Mouse (Mus musculus): ENCODE results near the gene Agbl3. TPM values are rescaled to one million over a fixed set of nuclear protein-coding genes. Genes with fewer than 3 reads are reported as not detected.

Agbl3 gene
- polyA plus RNA-seq, 1 experiment from 2014 or later, result 12.7 TPM

DNA sequence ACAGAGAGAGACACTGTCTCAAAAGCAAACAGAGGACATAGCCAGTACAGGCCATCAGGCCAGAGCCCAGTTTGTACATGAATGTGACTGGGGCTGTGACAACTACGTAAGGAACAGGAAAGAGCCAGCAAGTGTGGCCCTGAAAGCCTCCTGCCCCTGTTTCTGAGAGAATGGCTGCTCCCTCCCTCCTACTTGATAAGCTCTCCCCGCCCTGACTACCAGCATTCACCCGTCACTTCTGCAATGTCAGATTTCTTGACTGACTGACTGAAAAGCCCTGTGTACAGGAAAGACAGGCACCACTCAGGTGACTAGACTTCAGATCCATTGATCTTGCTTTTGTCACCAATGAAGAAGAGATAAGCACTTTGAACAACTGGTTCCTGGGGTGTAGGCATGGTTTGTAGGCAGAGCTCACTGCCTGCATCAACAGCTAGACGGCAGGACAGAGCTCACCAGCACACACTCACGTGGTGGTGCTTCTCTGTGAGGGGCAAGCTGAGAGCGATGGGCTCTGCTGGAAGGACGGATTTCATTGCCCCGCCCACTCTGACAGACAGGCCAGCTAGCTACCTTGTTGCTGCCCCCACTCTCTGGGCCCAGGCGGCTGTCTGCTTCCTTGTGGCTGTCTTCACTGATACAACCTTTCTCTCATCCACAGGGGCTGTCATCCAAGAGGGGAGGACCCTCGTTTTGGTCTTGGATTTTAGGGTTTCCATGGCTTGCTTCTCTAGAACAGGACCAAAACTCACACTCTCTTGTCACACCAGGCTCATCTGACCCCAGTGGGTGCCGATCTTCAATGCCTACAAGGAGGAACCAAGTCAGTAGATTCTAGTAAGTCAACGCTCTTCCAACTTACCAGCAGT is 96.0 kb downstream of the Agbl3 start:
- Histone ChIP-seq H3K4me2 (replicated peaks) (peak overlapping the region; percentile 79), H3K4me3 (replicated peaks; ENCODE audit: low read length) (peak overlapping the region; percentile 56; the same call in 1 of the 2 replicates), H3K36me3 (replicated peaks; ENCODE audit: control insufficient read depth, insufficient read depth) (peaks cover 14% of the 10 kb centered on the region; the same call in 1 of the 2 replicates), H3K27me3 (ENCODE audit: control insufficient read depth, insufficient read depth, low read length) (no peaks in the 10 kb centered on the region), H3K9ac (peak overlapping the region; percentile 77; the same call in 1 of the 2 replicates), H3K27ac (no peak overlapping the region), H3K4me1 (replicated peaks; ENCODE audit: control insufficient read depth, insufficient read depth, low read length) (peaks cover 13% of the 10 kb centered on the region), H3K9me3 (ENCODE audit: control insufficient read depth, low read length) (no peaks in the 10 kb centered on the region)
- 66% methylated on average over 12 of the region's 12 CpGs for WGBS
- ATAC-seq (ENCODE audit: low FRiP score) (no peak), DNase-seq (ENCODE audit: low spot score) (no peak)

DNA sequence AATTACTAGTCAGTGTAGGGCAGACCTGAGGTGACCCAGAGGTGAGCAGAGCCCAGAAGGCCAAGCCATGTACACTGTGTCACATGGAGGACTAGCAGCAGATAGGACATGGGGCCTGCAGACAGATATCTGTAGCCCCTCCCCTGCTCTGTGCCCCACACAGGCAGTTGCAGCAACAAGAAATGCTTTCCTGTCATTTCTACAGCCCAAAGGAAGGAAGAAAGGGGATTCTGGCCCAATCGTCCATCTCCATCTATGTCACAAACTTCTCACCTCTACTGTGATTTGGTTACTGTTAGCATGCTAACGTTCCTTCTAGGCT is 96.6 kb downstream of the Agbl3 start:
- peaks cover 18% of the 10 kb centered on the region; the same call in 1 of the 2 replicates for H3K36me3 ChIP-seq (replicated peaks; ENCODE audit: control insufficient read depth, insufficient read depth)
- 0 out of 2 replicates have a peak overlapping the region, but pooled peaks have one; percentile 90 for H3K27ac ChIP-seq
- DNase-seq (ENCODE audit: low spot score), result no peak
- H3K9me3 ChIP-seq (ENCODE audit: control insufficient read depth, low read length), result no peaks in the 10 kb centered on the region
- WGBS, result 38% methylated on average over 2 of the region's 2 CpGs
- peak overlapping the region; percentile 56 for H3K4me3 ChIP-seq (replicated peaks; ENCODE audit: low read length)
- peaks cover 13% of the 10 kb centered on the region for H3K4me1 ChIP-seq (replicated peaks; ENCODE audit: control insufficient read depth, insufficient read depth, low read length)
- peak overlapping the region; percentile 79 for H3K4me2 ChIP-seq (replicated peaks)
- no peak for ATAC-seq (ENCODE audit: low FRiP score)
- H3K9ac ChIP-seq, result peak overlapping the region; percentile 77
- H3K27me3 ChIP-seq (ENCODE audit: control insufficient read depth, insufficient read depth, low read length), result no peaks in the 10 kb centered on the region

DNA sequence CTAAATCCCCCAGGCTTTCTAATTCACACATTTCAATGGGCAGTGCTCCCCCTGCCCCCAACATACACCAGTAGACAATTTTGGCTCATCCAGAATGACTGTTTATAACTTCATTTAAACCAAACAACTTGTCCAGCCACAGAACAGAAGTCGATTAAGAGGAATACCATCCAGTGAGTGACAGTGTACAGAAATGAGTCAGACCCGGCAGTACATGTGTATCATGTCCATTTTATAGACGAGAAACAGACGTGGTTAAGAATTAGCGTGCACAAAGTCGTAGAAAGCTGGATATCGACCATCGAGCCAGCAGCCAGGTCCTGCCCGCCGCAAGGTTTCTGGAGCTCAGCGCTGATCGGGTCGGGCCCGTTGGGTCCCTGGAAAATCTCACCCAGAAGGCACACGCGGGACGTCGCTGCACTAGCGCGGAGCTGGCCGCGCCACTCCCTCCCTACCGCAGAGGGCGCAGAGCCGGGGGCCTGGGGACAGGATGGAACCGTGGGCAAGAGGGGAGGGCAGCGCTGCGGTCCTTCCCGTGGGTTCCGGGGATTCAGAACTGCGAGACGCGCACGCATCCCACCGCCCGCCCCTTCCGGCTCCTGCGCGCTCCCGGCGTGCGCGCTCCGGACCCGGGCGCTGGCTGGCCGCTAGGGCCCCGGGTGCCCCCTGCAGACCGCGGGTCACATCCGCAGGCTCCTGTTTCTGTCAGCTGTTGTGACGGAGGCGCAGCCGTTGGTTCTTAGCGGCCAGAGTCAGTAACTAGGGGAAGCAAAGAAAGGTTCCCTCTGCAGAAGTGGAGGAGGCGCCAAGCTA is 97.5 kb downstream of the Agbl3 start, which contains the start of gene Cyren:
TSS of gene Cyren (minus strand) at position 552 of the 813 bp plus-strand sequence.
- Histone ChIP-seq H3K27me3 (ENCODE audit: control insufficient read depth, insufficient read depth, low read length) (no peaks in the 10 kb centered on the region), H3K4me2 (replicated peaks) (peak within 1 kb of the TSS; percentile 79), H3K36me3 (replicated peaks; ENCODE audit: control insufficient read depth, insufficient read depth) (peaks cover 23% of the 10 kb centered on the region; the same call in 1 of the 2 replicates), H3K27ac (peak within 1 kb of the TSS; percentile 90), H3K9ac (peak within 1 kb of the TSS; percentile 77), H3K4me3 (replicated peaks; ENCODE audit: low read length) (peak within 1 kb of the TSS; percentile 56), H3K4me1 (replicated peaks; ENCODE audit: control insufficient read depth, insufficient read depth, low read length) (peaks cover 13% of the 10 kb centered on the region), H3K9me3 (ENCODE audit: control insufficient read depth, low read length) (no peaks in the 10 kb centered on the region)
- under 1% methylated on average over 56 of the region's 56 CpGs for WGBS
- ATAC-seq (ENCODE audit: low FRiP score) (peak; percentile 93), DNase-seq (ENCODE audit: low spot score) (peak; percentile 94)

DNA sequence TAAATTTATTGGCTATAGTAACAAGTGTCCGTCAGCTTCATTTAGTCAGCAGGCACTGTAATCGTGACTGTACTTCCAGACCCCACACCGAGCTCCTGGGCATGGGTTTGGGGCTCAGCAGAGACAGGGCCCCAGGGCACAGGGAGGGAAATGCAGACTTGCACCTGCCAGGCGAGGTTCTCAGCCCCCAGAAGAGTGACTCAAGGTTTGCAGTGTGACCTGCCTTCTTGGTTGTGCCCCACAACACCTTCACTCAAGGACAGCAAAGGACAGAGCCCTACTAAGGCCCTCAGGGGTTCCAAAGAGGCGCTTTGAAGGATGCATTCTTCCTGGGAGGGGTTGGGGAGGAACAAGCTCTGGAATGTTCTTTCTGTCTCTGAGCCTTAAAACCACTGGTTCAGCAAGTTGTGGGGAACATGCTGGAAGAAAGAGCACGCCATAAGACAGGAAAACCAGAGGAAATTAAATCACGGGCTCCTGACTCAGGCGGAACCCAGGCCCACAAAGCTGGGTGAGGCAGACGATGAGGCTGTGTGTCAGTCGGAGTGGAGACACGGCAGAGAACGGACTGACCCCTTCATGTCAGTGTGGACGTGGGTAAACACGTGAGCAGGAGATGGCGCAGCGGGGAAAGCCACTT is 99.0 kb downstream of the Agbl3 start:
- H3K36me3 ChIP-seq (replicated peaks; ENCODE audit: control insufficient read depth, insufficient read depth), result peaks cover 32% of the 10 kb centered on the region; the same call in 1 of the 2 replicates
- no peaks in the 10 kb centered on the region for H3K27me3 ChIP-seq (ENCODE audit: control insufficient read depth, insufficient read depth, low read length)
- no peak overlapping the region for H3K9ac ChIP-seq
- no peaks in the 10 kb centered on the region for H3K9me3 ChIP-seq (ENCODE audit: control insufficient read depth, low read length)
- no peak for ATAC-seq (ENCODE audit: low FRiP score)
- H3K4me1 ChIP-seq (replicated peaks; ENCODE audit: control insufficient read depth, insufficient read depth, low read length), result peaks cover 13% of the 10 kb centered on the region
- no peak overlapping the region for H3K27ac ChIP-seq
- H3K4me2 ChIP-seq (replicated peaks), result no peak overlapping the region
- no peak overlapping the region for H3K4me3 ChIP-seq (replicated peaks; ENCODE audit: low read length)
- no peak for DNase-seq (ENCODE audit: low spot score)
- WGBS, result 91% methylated on average over 16 of the region's 16 CpGs

DNA sequence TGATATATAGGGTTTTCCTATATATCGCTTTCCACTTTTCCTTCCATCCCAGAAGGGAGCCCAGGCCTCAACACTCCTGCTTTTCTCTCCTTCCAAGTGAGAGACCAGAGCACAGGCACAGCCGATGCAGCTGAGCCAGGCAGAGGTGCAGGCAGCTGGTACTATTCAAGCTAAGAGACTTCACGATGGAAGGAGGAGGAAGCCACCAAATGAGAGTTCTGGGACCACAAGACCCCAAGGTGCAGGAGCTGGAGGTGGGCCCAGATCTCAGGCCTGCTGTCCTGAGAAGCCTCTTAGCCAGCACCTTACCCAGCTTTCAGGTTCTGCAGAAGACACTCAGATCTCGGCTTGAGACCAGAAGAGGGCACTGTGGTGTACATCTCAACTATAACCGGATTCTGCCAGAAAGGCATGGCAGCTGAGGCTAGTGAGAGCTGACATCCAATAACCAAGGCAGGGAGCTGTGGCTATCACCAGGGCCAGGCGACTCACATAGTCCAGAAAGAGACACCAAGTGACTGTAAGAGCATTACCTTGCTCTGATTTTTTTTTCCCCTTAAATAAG is 99.8 kb downstream of the Agbl3 start:
- DNase-seq (ENCODE audit: low spot score), result peak; percentile 51
- Histone ChIP-seq H3K4me2 (replicated peaks) (no peak overlapping the region), H3K9me3 (ENCODE audit: control insufficient read depth, low read length) (no peaks in the 10 kb centered on the region), H3K27ac (no peak overlapping the region), H3K4me1 (replicated peaks; ENCODE audit: control insufficient read depth, insufficient read depth, low read length) (peaks cover 13% of the 10 kb centered on the region), H3K27me3 (ENCODE audit: control insufficient read depth, insufficient read depth, low read length) (no peaks in the 10 kb centered on the region), H3K36me3 (replicated peaks; ENCODE audit: control insufficient read depth, insufficient read depth) (peaks cover 37% of the 10 kb centered on the region; the same call in 1 of the 2 replicates), H3K9ac (no peak overlapping the region), H3K4me3 (replicated peaks; ENCODE audit: low read length) (no peak overlapping the region)
- ATAC-seq (ENCODE audit: low FRiP score), result no peak
- WGBS, result 47% methylated on average over 6 of the region's 6 CpGs

DNA sequence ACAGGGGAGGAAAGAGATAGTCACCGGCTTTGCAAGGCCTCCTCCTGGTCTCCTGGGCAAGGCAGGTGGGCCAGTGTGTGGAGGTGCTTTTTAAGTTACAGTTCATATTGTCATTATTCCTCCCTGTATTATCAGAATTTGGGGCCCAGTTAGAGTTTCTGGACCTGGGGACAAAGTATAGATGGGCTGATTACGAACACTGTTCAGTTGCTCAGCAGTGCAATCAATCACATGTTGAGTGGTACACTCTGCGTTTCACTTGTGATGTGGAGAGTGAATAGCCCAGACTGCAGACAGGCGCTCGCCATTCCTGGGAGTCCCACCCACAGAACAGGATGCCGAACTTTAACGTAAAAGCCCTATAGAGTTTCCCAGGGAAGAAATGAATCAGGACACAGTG is 104.5 kb downstream of the Agbl3 start:
- no peak overlapping the region for H3K4me2 ChIP-seq (replicated peaks)
- H3K4me3 ChIP-seq (replicated peaks; ENCODE audit: low read length), result no peak overlapping the region
- peaks cover 11% of the 10 kb centered on the region; the same call in 1 of the 2 replicates for H3K4me1 ChIP-seq (replicated peaks; ENCODE audit: control insufficient read depth, insufficient read depth, low read length)
- no peak overlapping the region for H3K9ac ChIP-seq
- ATAC-seq (ENCODE audit: low FRiP score) (no peak), DNase-seq (ENCODE audit: low spot score) (no peak)
- 84% methylated on average over 7 of the region's 7 CpGs for WGBS
- H3K27ac ChIP-seq, result no peak overlapping the region
- no peaks in the 10 kb centered on the region for H3K9me3 ChIP-seq (ENCODE audit: control insufficient read depth, low read length)
- H3K27me3 ChIP-seq (ENCODE audit: control insufficient read depth, insufficient read depth, low read length), result no peaks in the 10 kb centered on the region
- H3K36me3 ChIP-seq (replicated peaks; ENCODE audit: control insufficient read depth, insufficient read depth), result peaks cover 69% of the 10 kb centered on the region

DNA sequence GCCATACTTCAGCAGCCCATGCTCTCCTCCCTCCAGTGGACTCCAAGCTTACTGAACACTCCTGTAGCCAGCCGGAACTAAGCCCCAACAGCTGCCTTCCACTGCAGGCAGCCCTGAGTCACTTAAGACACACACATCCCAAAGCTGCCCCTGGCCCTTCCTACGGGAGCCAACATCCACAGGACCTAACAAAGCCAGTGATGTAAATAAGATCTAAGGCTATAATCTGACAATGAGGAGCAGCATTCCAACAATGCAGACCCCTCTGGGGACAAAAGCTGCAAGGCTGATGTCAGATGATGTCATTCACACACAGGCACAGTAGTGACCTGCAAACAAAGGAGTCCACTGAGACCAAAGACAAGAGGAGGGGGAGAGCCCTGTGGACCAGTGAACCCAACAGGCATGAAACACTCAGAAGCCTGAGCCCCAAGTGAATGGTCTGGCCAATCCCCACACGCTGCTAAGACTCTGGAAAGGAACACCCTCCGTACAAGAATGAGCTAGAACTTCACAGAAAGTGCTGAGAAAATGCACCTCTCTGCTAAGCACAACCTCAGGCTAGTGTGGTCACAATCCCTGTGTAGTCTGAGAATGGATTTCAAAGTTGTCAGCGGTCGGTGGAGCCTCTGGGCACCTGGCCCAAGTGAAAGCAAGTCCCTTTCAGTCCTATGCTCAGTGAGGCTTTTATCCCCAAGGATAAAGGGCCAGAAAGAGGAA is 107.1 kb downstream of the Agbl3 start:
- no peak overlapping the region for H3K4me3 ChIP-seq (replicated peaks; ENCODE audit: low read length)
- peaks cover 11% of the 10 kb centered on the region; the same call in 1 of the 2 replicates for H3K4me1 ChIP-seq (replicated peaks; ENCODE audit: control insufficient read depth, insufficient read depth, low read length)
- no peaks in the 10 kb centered on the region for H3K9me3 ChIP-seq (ENCODE audit: control insufficient read depth, low read length)
- WGBS, result 18% methylated on average over 6 of the region's 6 CpGs
- no peak overlapping the region; the same call in 1 of the 2 replicates for H3K9ac ChIP-seq
- no peak for DNase-seq (ENCODE audit: low spot score)
- no peaks in the 10 kb centered on the region for H3K27me3 ChIP-seq (ENCODE audit: control insufficient read depth, insufficient read depth, low read length)
- H3K27ac ChIP-seq, result no peak overlapping the region
- peak; percentile 58 for ATAC-seq (ENCODE audit: low FRiP score)
- H3K36me3 ChIP-seq (replicated peaks; ENCODE audit: control insufficient read depth, insufficient read depth), result peaks cover 76% of the 10 kb centered on the region
- no peak overlapping the region for H3K4me2 ChIP-seq (replicated peaks)

DNA sequence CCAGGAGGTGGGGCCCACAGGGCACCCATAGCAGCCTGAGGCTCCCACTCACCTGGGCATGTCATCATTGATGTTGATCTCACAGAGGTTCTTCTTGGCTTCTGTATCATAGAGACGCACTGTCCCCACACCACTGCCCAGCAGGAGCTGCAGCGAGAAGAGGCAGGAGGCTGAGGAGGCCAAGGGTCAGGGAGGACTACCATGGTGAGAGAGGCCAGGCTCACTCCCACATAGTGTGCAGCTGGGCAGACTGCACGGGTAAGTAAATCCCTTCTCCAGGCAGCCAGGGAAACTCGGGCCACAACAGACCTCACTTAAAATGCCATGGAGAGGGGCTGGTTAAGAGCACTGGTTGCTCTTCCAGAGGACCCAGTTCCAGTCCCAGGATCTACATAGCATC is 109.0 kb downstream of the Agbl3 start:
- 43% methylated on average over 4 of the region's 4 CpGs for WGBS
- DNase-seq (ENCODE audit: low spot score), result no peak
- no peaks in the 10 kb centered on the region for H3K27me3 ChIP-seq (ENCODE audit: control insufficient read depth, insufficient read depth, low read length)
- peaks cover 11% of the 10 kb centered on the region; the same call in 1 of the 2 replicates for H3K4me1 ChIP-seq (replicated peaks; ENCODE audit: control insufficient read depth, insufficient read depth, low read length)
- H3K4me2 ChIP-seq (replicated peaks), result no peak overlapping the region
- H3K9ac ChIP-seq, result no peak overlapping the region
- H3K27ac ChIP-seq, result no peak overlapping the region
- no peak for ATAC-seq (ENCODE audit: low FRiP score)
- peaks cover 79% of the 10 kb centered on the region for H3K36me3 ChIP-seq (replicated peaks; ENCODE audit: control insufficient read depth, insufficient read depth)
- no peaks in the 10 kb centered on the region for H3K9me3 ChIP-seq (ENCODE audit: control insufficient read depth, low read length)
- H3K4me3 ChIP-seq (replicated peaks; ENCODE audit: low read length), result no peak overlapping the region
